Mouse (Mus musculus) kidney, postnatal 0 days (tissue): Measurements from ENCODE around the gene Wdr1. TPM values are rescaled to one million over a fixed set of nuclear protein-coding genes. Genes with fewer than 3 reads are reported as not detected.

Experiments
- ATAC-seq: fragments of 200-750 bp; cut with Nextera tagmentation; replicated peaks from 2 replicates; pipeline ENCODE4 v1.8.0; 2017; ENCODE audit warnings: low read depth, moderate number of reproducible peaks, moderate TSS enrichment, moderate library complexity; ENCODE audit not compliant: low FRiP score
- DNase-seq: peaks from one replicate; pipeline ENCODE4 v3.0.0-alpha.2; 2016; ENCODE audit warnings: low spot score
- H3K27ac ChIP-seq: fragments of 300-500 bp; sonication (generic); 2 replicates; pipeline ENCODE4 v1.5.1; 2014; ENCODE audit warnings: mild to moderate bottlenecking
- H3K27me3 ChIP-seq: fragments of 300-500 bp; sonication (generic); 2 replicates; pipeline ENCODE4 v1.6.1; 2014; ENCODE audit warnings: low read length, mixed read lengths; ENCODE audit not compliant: insufficient read depth
- H3K36me3 ChIP-seq: fragments of 300-500 bp; sonication (generic); 2 replicates; pipeline ENCODE4 v1.6.1; 2014; ENCODE audit warnings: low read length, mixed read lengths; ENCODE audit not compliant: insufficient read depth
- H3K4me1 ChIP-seq: fragments of 300-500 bp; sonication (generic); replicated peaks from 2 replicates; pipeline ENCODE4 v1.6.1; 2014; ENCODE audit warnings: antibody characterized with exemption, low read length, mixed read lengths; ENCODE audit not compliant: insufficient read depth
- H3K4me2 ChIP-seq: fragments of 300-500 bp; sonication (generic); 2 replicates; pipeline ENCODE4 v1.6.1; 2014; ENCODE audit warnings: mild to moderate bottlenecking, low read length, moderate library complexity, mixed read lengths
- H3K4me3 ChIP-seq: fragments of 300-500 bp; sonication (generic); replicated peaks from 2 replicates; pipeline ENCODE4 v1.5.1; 2014; ENCODE audit warnings: low read depth, low read length
- H3K9ac ChIP-seq: fragments of 300-500 bp; sonication (generic); 2 replicates; pipeline ENCODE4 v1.6.1; 2014; ENCODE audit warnings: low read depth, low read length
- H3K9me3 ChIP-seq: fragments of 300-500 bp; sonication (generic); replicated peaks from 2 replicates; pipeline ENCODE4 v1.6.1; 2016; ENCODE audit warnings: low read length, inconsistent platforms, mixed read lengths
- CTCF ChIP-seq: IDR thresholded peaks from 2 replicates; pipeline ENCODE4 v1.5.1; 2016; ENCODE audit warnings: antibody characterized with exemption, low read depth, mild to moderate bottlenecking, moderate library complexity
- WGBS: fragments of 180-500 bp; shearing (Covaris S2); extraction: QIAGEN DNeasy Blood & Tissue Kit; methylation state at CpG from one replicate; pipeline ENCODE4 v1.1.7; 2014; 5-methylcytosine and 5-hydroxymethylcytosine counted together
- polyA plus RNA-seq: library from polyadenylated mRNA; unstranded; fragments of >200 nt; fragmentation: Nextera tagmentation; extraction: Ambion mirVana; gene quantifications from 2 replicates; pipeline ENCODE4 v1.2.1, GENCODE M21; 2015

Gene Wdr1
- polyA plus RNA-seq, 1 experiment from 2014 or later, result 165 TPM

DNA sequence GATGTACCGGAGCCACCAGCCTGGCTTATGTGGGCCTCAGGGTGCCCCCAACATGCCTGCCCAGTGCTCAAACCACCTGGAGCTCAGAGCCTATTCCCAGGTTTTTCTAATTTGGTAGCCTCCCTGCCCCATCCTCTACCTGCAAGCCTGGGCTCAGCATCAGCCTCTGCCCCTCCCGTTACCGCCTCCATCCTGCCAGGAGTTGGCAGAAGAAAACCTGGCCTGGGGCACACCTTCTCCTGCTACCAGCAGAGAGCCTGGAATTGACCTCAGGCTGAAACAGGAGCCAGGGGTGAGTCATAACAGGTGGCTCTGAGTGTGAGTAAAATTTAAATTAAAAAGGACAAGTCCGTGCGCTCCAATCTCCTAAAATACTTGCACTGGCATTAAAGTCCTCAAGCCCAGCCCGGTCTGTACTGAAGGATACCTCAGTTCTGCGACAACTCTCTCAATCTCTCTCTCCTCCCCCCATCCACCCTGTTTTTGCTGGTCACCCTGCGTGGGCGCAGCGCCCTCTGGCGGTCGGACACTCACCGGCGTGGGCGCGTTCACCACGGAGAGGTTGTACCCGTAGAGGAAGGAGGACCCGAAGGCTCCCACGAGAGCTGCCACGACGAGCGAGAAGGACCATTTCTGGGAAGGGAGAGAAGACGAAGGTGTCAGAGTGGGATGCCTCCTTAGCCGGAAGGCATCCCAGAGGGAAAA is 86.0 kb downstream of the Wdr1 start:
- Histone ChIP-seq H3K27ac (no peak overlapping the region), H3K9ac (no peak overlapping the region), H3K4me2 (no peak overlapping the region), H3K9me3 (no peaks in the 10 kb centered on the region), H3K27me3 (no peaks in the 10 kb centered on the region), H3K4me3 (no peak overlapping the region), H3K36me3 (no peaks in the 10 kb centered on the region), H3K4me1 (peaks cover 9% of the 10 kb centered on the region; the same call in 1 of the 2 replicates)
- 87% methylated on average over 25 of the region's 25 CpGs for WGBS
- ATAC-seq (no peak), DNase-seq (no peak)
- TF ChIP-seq CTCF, result peak; percentile 40

Other genes with a start within 250 kb of the Wdr1 start
- gene Drd5, start 243.9 kb downstream of the Wdr1 start, polyA plus RNA-seq, result not detected in 2 replicates
- gene Slc2a9, start 60.1 kb downstream of the Wdr1 start, polyA plus RNA-seq, result 2.9 and 3.5 TPM in 2 replicates
- gene Zfp518b, start 121.6 kb upstream of the Wdr1 start, polyA plus RNA-seq, result 9.3 and 10.2 TPM in 2 replicates